Mouse (Mus musculus): ENCODE results near the gene Gpd1. TPM values are rescaled to one million over a fixed set of nuclear protein-coding genes. Genes with fewer than 3 reads are reported as not detected.

Gene Gpd1
- 0.92 and 1.7 TPM in 2 replicates for polyA plus RNA-seq (2014; fragmentation: Nextera tagmentation; extraction: Ambion mirVana)

- DNase-seq: peak; percentile 21
- peak within 1 kb of the TSS; percentile 70; the same call in 1 of the 2 replicates for H3K27ac ChIP-seq (replicated peaks; ENCODE audit: low read depth, low read length)
- H3K9ac ChIP-seq (replicated peaks; ENCODE audit: low read length): no peak within 1 kb of the TSS
- no peaks in the 10 kb centered on the region for H3K27me3 ChIP-seq (ENCODE audit: control insufficient read depth, insufficient read depth, low read length)
- 70% methylated on average over 26 of the region's 26 CpGs for WGBS
- no peak within 1 kb of the TSS for H3K4me3 ChIP-seq (replicated peaks; ENCODE audit: low read depth, low read length)
- H3K4me2 ChIP-seq (ENCODE audit: low read length): no peak within 1 kb of the TSS
- no peak for ATAC-seq (ENCODE audit: low FRiP score, low TSS enrichment)
- H3K9me3 ChIP-seq (ENCODE audit: control insufficient read depth, low read length): no peaks in the 10 kb centered on the region
- H3K4me1 ChIP-seq (ENCODE audit: control insufficient read depth, insufficient read depth, low read length): no peaks in the 10 kb centered on the region
- peaks cover 63% of the 10 kb centered on the region for H3K36me3 ChIP-seq (ENCODE audit: control insufficient read depth, insufficient read depth, low read length)
Measured at GRCm38 (mm10) chr15:99717386-99718334, at the start of gene Gpd1. Gpd1 (plus strand) TSS chr15:99717515.

DNA sequence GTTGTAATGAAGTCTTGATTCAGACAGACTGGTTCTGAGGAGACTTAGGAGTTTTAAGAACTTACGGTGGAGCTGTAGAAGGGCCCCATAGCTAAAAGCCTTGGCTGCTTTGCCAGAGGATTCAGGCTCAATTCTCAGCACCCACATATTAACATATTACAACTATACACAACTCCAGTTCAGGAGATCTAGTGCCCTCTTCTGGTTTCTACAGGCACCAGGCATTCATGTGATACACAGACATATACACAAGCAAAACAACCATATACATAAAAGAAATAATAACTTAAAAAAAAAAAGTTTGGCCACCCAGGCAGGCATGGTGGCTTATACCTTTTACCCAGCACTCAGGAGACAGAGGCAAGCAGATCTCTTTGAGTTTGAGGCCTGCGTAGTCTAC is 49.8 kb upstream of the Gpd1 start:
- Histone ChIP-seq H3K27me3 (ENCODE audit: control insufficient read depth, insufficient read depth, low read length) (no peaks in the 10 kb centered on the region), H3K36me3 (ENCODE audit: control insufficient read depth, insufficient read depth, low read length) (0 out of 2 replicates have a peak, but pooled peaks cover 4% of the 10 kb centered on the region), H3K9me3 (ENCODE audit: control insufficient read depth, low read length) (no peaks in the 10 kb centered on the region), H3K4me1 (ENCODE audit: control insufficient read depth, insufficient read depth, low read length) (peaks cover 53% of the 10 kb centered on the region), H3K27ac (replicated peaks; ENCODE audit: low read depth, low read length) (no peak overlapping the region), H3K4me2 (ENCODE audit: low read length) (no peak overlapping the region), H3K4me3 (replicated peaks; ENCODE audit: low read depth, low read length) (no peak overlapping the region), H3K9ac (replicated peaks; ENCODE audit: low read length) (no peak overlapping the region)
- no peak for DNase-seq
- 94% methylated on average over 2 of the region's 2 CpGs for WGBS
- no peak for ATAC-seq (ENCODE audit: low FRiP score, low TSS enrichment)

GRCm38 (mm10) chr15:99668881-99669280 is 48.4 kb upstream of the Gpd1 start:
- no peak overlapping the region for H3K4me3 ChIP-seq (replicated peaks; ENCODE audit: low read depth, low read length)
- peak; percentile 91 for DNase-seq
- 2% methylated on average over 12 of the region's 12 CpGs for WGBS
- no peaks in the 10 kb centered on the region for H3K27me3 ChIP-seq (ENCODE audit: control insufficient read depth, insufficient read depth, low read length)
- no peak overlapping the region for H3K9ac ChIP-seq (replicated peaks; ENCODE audit: low read length)
- peaks cover 60% of the 10 kb centered on the region for H3K4me1 ChIP-seq (ENCODE audit: control insufficient read depth, insufficient read depth, low read length)
- ATAC-seq (ENCODE audit: low FRiP score, low TSS enrichment): no peak
- peaks cover 12% of the 10 kb centered on the region; the same call in 1 of the 2 replicates for H3K36me3 ChIP-seq (ENCODE audit: control insufficient read depth, insufficient read depth, low read length)
- no peaks in the 10 kb centered on the region for H3K9me3 ChIP-seq (ENCODE audit: control insufficient read depth, low read length)
- H3K27ac ChIP-seq (replicated peaks; ENCODE audit: low read depth, low read length): peak overlapping the region; percentile 92; the same call in 1 of the 2 replicates
- peak overlapping the region; percentile 82 for H3K4me2 ChIP-seq (ENCODE audit: low read length)

GRCm38 (mm10) chr15:99669392-99669791 is 47.9 kb upstream of the Gpd1 start:
- 17% methylated on average over 1 of the region's 1 CpGs for WGBS
- H3K4me2 ChIP-seq (ENCODE audit: low read length): peak overlapping the region; percentile 82
- no peaks in the 10 kb centered on the region for H3K27me3 ChIP-seq (ENCODE audit: control insufficient read depth, insufficient read depth, low read length)
- peaks cover 58% of the 10 kb centered on the region for H3K4me1 ChIP-seq (ENCODE audit: control insufficient read depth, insufficient read depth, low read length)
- no peak overlapping the region for H3K4me3 ChIP-seq (replicated peaks; ENCODE audit: low read depth, low read length)
- H3K9me3 ChIP-seq (ENCODE audit: control insufficient read depth, low read length): no peaks in the 10 kb centered on the region
- H3K27ac ChIP-seq (replicated peaks; ENCODE audit: low read depth, low read length): peak overlapping the region; percentile 92
- DNase-seq (no peak), ATAC-seq (ENCODE audit: low FRiP score, low TSS enrichment) (no peak)
- peaks cover 15% of the 10 kb centered on the region; the same call in 1 of the 2 replicates for H3K36me3 ChIP-seq (ENCODE audit: control insufficient read depth, insufficient read depth, low read length)
- H3K9ac ChIP-seq (replicated peaks; ENCODE audit: low read length): no peak overlapping the region

DNA sequence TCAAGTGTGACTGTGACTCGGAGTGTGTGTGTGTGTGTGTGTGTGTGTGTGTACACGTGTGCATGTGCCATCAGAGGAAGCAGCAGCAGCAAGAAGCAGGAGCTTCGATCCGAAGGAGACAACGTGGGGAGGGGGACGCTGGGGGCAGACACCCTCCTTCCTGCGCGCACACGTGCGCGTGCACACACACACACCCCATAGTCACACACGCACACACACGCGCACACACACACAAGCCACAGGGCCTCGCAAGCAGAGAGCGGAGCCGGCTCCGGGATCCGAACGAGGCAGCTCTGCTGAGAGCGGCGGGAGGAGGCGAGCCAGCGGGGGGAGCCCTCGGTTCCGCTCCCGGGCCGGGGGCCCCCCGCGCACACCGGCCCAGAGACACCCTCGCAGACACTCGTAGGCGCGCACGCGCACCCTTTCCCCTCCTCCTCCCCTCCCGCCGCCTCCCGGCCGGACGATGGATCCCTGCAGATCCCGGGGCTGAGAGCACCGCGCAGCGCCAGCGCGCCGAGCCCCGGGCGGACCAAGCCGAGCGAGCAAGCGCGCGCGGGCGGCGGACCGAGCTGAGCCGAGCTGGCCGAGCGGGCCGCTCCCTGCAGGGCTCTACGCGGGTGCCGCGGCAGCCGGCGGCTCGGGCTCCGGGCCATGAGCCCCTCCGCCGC is 47.0 kb upstream of the Gpd1 start, which contains the start of gene Asic1:
TSS of gene Asic1 (plus strand) at position 215 of the 668 bp plus-strand sequence.
- ATAC-seq (ENCODE audit: low FRiP score, low TSS enrichment) (peak; percentile 73), DNase-seq (peak; percentile 86)
- WGBS: under 1% methylated on average over 69 of the region's 74 CpGs
- Histone ChIP-seq H3K4me3 (replicated peaks; ENCODE audit: low read depth, low read length) (peak within 1 kb of the TSS; percentile 83), H3K36me3 (ENCODE audit: control insufficient read depth, insufficient read depth, low read length) (peaks cover 18% of the 10 kb centered on the region; the same call in 1 of the 2 replicates), H3K9ac (replicated peaks; ENCODE audit: low read length) (peak within 1 kb of the TSS; percentile 92), H3K4me1 (ENCODE audit: control insufficient read depth, insufficient read depth, low read length) (peaks cover 57% of the 10 kb centered on the region), H3K9me3 (ENCODE audit: control insufficient read depth, low read length) (no peaks in the 10 kb centered on the region), H3K4me2 (ENCODE audit: low read length) (peak within 1 kb of the TSS; percentile 82), H3K27me3 (ENCODE audit: control insufficient read depth, insufficient read depth, low read length) (no peaks in the 10 kb centered on the region), H3K27ac (replicated peaks; ENCODE audit: low read depth, low read length) (peak within 1 kb of the TSS; percentile 92)

DNA sequence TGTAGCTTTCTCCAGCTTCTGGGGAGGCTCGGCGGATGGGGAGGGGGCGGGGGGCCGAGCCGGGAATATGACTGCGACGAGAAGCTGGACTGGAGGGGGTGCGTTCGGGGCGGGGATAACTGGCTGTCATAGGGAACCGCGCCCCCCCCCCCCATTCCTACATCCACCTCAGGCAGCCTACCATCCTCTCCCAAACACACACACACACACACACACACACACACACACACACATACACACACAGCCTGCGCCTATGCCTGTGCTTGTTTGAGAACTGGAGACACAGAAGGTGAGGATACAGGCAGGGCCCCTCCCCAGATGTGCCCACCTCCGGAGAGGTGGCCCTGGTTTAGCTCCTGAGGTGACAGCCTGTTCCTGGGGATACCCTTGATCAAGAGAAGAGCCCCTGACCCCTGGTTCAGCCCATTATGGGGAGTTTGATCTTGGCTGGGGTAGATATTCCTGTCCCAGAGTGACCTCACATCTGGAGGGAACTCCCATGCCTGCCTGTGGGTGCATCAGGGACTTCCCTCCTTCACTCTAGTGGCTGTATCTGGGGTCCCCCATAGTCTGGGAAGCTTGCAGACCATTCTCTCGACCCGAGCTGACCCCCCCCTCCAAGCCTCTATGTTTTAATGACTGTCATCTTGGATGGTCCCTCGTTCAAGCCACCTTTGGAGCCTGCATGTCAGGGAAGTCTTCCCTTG is 46.2 kb upstream of the Gpd1 start:
- peak overlapping the region; percentile 92 for H3K27ac ChIP-seq (replicated peaks; ENCODE audit: low read depth, low read length)
- no peaks in the 10 kb centered on the region for H3K27me3 ChIP-seq (ENCODE audit: control insufficient read depth, insufficient read depth, low read length)
- WGBS: 7% methylated on average over 16 of the region's 17 CpGs
- no peak for DNase-seq
- H3K4me3 ChIP-seq (replicated peaks; ENCODE audit: low read depth, low read length): peak overlapping the region; percentile 83
- peak overlapping the region; percentile 82 for H3K4me2 ChIP-seq (ENCODE audit: low read length)
- peaks cover 18% of the 10 kb centered on the region; the same call in 1 of the 2 replicates for H3K36me3 ChIP-seq (ENCODE audit: control insufficient read depth, insufficient read depth, low read length)
- peak; percentile 25 for ATAC-seq (ENCODE audit: low FRiP score, low TSS enrichment)
- peak overlapping the region; percentile 92 for H3K9ac ChIP-seq (replicated peaks; ENCODE audit: low read length)
- peaks cover 55% of the 10 kb centered on the region for H3K4me1 ChIP-seq (ENCODE audit: control insufficient read depth, insufficient read depth, low read length)
- no peaks in the 10 kb centered on the region for H3K9me3 ChIP-seq (ENCODE audit: control insufficient read depth, low read length)

DNA sequence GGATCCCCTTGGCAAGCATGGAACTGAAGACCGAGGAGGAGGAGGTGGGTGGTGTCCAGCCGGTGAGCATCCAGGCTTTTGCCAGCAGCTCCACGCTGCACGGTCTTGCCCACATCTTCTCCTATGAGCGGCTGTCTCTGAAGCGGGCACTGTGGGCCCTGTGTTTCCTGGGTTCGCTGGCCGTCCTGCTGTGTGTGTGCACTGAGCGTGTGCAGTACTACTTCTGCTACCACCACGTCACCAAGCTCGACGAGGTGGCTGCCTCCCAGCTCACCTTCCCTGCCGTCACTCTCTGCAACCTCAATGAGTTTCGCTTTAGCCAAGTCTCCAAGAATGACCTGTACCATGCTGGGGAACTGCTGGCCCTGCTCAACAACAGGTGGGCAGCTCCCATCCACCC is 45.5 kb upstream of the Gpd1 start:
- peak overlapping the region; percentile 92; the same call in 1 of the 2 replicates for H3K9ac ChIP-seq (replicated peaks; ENCODE audit: low read length)
- peaks cover 18% of the 10 kb centered on the region; the same call in 1 of the 2 replicates for H3K36me3 ChIP-seq (ENCODE audit: control insufficient read depth, insufficient read depth, low read length)
- no peaks in the 10 kb centered on the region for H3K27me3 ChIP-seq (ENCODE audit: control insufficient read depth, insufficient read depth, low read length)
- peaks cover 56% of the 10 kb centered on the region for H3K4me1 ChIP-seq (ENCODE audit: control insufficient read depth, insufficient read depth, low read length)
- H3K4me3 ChIP-seq (replicated peaks; ENCODE audit: low read depth, low read length): peak overlapping the region; percentile 83
- H3K27ac ChIP-seq (replicated peaks; ENCODE audit: low read depth, low read length): 0 out of 2 replicates have a peak overlapping the region, but pooled peaks have one; percentile 49
- DNase-seq (no peak), ATAC-seq (ENCODE audit: low FRiP score, low TSS enrichment) (no peak)
- H3K4me2 ChIP-seq (ENCODE audit: low read length): peak overlapping the region; percentile 82
- 74% methylated on average over 14 of the region's 14 CpGs for WGBS
- H3K9me3 ChIP-seq (ENCODE audit: control insufficient read depth, low read length): no peaks in the 10 kb centered on the region

DNA sequence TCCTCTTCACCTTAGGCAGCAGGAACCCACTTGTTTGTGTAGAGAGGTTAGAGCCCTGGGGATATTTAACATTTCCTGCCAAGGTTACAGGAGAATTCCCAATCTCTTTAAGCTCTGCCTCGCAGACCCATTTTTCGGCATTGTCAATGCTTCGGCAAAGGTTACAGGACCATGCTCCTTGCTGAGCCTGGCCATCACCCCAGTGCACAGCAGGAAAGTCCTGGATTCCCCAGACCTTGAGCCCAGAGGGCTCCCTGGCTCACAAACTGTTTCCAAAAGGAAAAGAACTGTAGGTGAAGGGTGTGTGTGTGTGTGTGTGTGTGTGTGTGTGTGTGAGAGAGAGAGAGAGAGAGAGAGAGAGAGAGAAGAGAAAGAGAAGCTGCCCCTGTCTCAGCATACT is 42.4 kb upstream of the Gpd1 start:
- peak overlapping the region; percentile 82 for H3K4me2 ChIP-seq (ENCODE audit: low read length)
- peaks cover 62% of the 10 kb centered on the region for H3K4me1 ChIP-seq (ENCODE audit: control insufficient read depth, insufficient read depth, low read length)
- no peak overlapping the region; the same call in 1 of the 2 replicates for H3K4me3 ChIP-seq (replicated peaks; ENCODE audit: low read depth, low read length)
- H3K36me3 ChIP-seq (ENCODE audit: control insufficient read depth, insufficient read depth, low read length): peaks cover 18% of the 10 kb centered on the region; the same call in 1 of the 2 replicates
- WGBS: 88% methylated on average over 3 of the region's 3 CpGs
- no peak overlapping the region for H3K9ac ChIP-seq (replicated peaks; ENCODE audit: low read length)
- H3K27ac ChIP-seq (replicated peaks; ENCODE audit: low read depth, low read length): no peak overlapping the region
- ATAC-seq (ENCODE audit: low FRiP score, low TSS enrichment) (no peak), DNase-seq (no peak)
- H3K27me3 ChIP-seq (ENCODE audit: control insufficient read depth, insufficient read depth, low read length): no peaks in the 10 kb centered on the region
- no peaks in the 10 kb centered on the region for H3K9me3 ChIP-seq (ENCODE audit: control insufficient read depth, low read length)
